Mouse (Mus musculus) retina, postnatal 1 day (tissue): ENCODE results near the gene Rgs13.
"Not testable (repeated sequence)": the region's sequence is repeated elsewhere in the genome, so short reads cannot be mapped to it uniquely, and the experiment has no call there.

ENCODE experiments used
- DNase-seq: peaks from one replicate; pipeline ENCODE4 v3.0.0-alpha.2; 2012

Gene Rgs13

DNA sequence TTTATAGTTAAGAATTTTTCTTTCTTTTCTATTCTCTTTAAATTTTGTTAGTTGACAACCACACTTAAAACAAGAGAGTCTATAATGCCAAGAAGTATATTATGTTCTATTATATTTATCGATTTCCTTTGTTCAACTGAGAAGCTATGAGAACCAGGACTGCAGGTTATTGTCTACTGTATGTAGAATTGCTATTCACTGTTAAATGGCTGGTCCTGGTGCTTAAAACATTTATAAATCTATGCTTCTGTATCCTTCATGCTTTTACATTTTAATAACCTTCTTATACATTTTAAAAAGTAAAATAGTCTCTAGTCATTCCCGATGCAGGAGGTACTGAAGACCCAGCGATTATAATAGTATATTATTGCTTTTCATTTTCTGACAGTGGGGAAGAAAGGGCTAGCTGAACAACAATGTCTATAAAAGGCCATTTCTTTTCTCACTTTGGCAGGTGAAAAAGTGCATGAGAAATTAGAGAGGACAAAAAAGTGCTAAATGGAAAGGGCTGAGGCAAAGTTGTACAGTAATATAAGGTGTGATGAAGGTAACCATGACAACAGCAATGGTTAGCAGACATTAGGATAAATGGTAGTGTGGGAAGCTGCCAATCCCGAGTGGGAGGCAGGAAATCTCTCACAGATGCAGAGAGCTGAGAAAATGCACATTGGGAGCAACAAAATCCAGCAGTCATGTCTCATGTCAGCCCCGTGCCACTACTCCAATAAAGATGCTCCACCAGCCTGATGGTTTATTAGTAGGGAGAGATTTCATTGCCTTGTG, 25.6 kb downstream of the Rgs13 start:
- no peak for DNase-seq

DNA sequence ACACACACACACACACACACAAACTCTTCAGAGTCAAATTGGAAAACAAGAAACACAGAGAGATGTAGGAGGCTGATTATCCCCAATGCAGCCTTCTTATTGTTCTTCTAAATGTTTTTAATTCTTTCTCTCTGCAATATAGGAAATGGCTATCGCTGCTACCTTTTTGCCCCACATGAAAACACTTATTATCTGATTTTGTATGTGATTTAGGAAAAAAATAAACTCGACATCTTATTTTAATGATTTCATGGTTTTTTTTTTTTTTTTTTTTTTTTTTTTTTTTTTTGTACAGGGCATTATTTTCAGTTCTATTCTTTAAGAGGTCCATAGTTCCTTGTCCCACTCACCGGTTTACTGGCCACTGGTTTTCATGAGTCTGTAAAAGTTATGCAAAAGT, 27.2 kb downstream of the Rgs13 start:
- no peak for DNase-seq

GRCm38 (mm10) chr1:144141398-144141797, 35.8 kb downstream of the Rgs13 start:
- not testable (repeated sequence) for DNase-seq

- no peak for DNase-seq
Measured at GRCm38 (mm10) chr1:144139847-144140246, 37.3 kb downstream of the Rgs13 start.

- DNase-seq = no peak
Measured at GRCm38 (mm10) chr1:144127965-144128364, 49.2 kb downstream of the Rgs13 start.

DNA sequence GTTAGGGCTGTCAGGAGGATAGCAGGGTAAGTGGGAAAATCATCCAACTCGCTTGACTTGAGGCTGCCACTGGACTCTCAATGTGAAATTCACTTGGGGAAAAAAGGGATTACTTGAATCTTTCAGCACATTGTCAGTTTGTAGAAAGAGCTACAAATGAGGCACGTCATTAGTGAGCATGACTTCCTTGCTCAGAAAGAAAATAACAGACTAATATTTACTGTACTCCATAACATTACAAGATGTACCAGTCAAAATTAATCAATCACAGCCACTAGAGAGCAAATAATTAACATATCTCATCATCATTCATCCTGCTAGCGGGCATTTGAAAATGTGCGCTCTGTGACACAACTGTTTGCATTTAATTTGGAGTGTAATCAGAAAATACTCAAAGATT, 57.1 kb downstream of the Rgs13 start:
- DNase-seq = peak; percentile 1

DNA sequence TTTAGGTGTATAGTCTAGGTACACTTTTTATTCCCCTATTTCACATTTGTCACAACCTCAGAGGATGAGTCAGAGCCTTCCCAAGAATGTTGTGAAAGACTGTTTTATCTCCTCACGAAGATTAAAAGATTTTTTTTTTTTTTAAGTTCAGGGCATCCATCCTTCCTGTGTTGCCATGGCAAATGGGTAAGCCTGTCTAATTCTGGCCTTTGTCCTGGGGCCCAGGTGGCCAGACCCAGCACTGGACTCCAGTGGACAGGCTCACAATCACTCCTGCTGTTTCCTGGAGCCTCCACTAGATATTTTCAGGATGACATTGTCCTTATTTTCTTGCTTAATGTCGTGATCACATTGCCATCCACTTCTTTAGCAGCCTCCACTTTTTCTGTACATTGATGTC, 57.7 kb downstream of the Rgs13 start:
- no peak for DNase-seq

- no peak for DNase-seq
Measured at GRCm38 (mm10) chr1:144115848-144116727, 61.1 kb downstream of the Rgs13 start.

- DNase-seq = no peak
Measured at GRCm38 (mm10) chr1:144113438-144114074, 63.6 kb downstream of the Rgs13 start.

DNA sequence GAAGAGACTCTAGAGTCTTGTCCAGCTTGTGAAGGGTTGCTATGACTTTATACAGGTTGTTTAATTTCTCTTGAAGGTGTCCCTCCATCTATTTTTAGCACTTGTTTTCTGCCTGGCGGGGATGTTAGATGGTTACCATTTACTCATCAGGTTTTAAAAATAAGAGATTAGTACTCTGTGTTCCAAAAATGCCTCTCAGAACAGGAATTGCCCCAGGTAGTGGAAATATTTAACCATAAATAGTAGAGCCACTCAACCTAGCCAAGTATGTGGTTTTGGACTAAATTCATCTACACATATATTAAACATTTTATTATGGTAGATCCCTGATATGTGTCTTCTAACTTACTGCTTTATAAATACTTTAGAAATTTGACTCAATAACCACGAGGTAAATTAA, 64.2 kb downstream of the Rgs13 start:
- DNase-seq = no peak

DNA sequence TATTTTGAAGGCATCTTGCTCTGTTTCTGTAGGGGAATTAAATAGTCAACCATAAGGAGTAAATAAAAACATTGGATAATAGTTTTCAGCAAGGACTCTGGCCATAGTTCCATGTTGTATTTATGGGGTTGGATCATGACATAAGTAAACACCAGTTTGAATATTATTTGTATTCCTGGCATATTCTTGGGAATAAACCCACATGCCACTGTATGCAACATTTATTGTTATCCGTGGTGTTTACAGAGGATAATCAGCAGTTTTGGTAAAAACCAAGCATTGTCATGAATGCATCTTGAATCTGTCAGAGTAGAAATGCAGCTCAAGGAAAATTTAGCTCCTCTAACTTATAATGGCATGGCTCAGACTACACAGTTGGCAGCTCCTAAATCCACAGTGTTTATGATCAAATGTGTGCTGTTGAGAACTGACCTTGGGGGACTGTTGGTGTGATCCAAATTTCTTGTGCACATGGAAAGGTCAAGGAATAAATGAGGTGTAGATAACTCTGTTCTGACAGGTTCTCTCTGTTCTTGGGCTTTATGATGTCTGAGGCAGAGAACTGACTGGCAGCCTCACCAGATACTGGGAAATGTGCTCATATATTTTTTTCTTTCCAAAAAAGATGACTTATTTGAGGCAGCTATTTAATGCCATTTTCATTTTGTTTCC, 78.4 kb downstream of the Rgs13 start:
- DNase-seq = no peak

DNA sequence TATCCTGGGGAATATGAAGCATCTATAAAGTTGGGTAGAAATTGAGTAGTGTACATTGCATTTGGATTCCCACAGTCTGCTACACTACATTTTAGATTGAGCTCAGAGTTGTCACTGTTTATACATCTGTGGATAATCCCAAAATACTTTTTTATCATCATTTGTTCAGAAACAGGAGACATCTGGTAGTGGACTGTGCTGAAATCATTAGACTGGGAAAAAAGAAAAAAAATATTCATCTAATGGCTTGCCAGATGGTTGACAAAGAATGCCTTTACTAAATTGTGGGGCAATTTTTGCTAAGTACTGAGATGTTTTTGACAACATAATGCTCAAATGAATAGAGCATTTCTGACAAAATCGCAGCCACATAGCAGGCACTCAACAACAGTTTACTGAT, 86.8 kb downstream of the Rgs13 start:
- no peak for DNase-seq
